Mouse (Mus musculus) stomach, postnatal 0 days (tissue): ENCODE data around the gene Ints13. TPM values are rescaled to one million over a fixed set of nuclear protein-coding genes. Genes with fewer than 3 reads are reported as not detected.
A peak's percentile ranks its signal among the peaks of the same experiment; 100 is the strongest.

ENCODE experiments used
- ATAC-seq: fragments of 200-750 bp; cut with Nextera tagmentation; 2 replicates; pipeline ENCODE4 v1.8.0; 2017; ENCODE audit not compliant: low FRiP score, low TSS enrichment
- DNase-seq: peaks from one replicate; pipeline ENCODE4 v3.0.0-alpha.2; 2016; ENCODE audit warnings: low spot score
- H3K27ac ChIP-seq: fragments of 300-500 bp; sonication (generic); replicated peaks from 2 replicates; pipeline ENCODE4 v1.5.1; 2014; ENCODE audit warnings: mild to moderate bottlenecking, control low read depth
- H3K27me3 ChIP-seq: fragments of 300-500 bp; sonication (generic); 2 replicates; pipeline ENCODE4 v1.6.1; 2014; ENCODE audit warnings: low read length; ENCODE audit not compliant: control insufficient read depth, insufficient read depth
- H3K36me3 ChIP-seq: fragments of 300-500 bp; sonication (generic); 2 replicates; pipeline ENCODE4 v1.6.1; 2014; ENCODE audit warnings: low read length, mixed read lengths; ENCODE audit not compliant: control insufficient read depth, insufficient read depth
- H3K4me1 ChIP-seq: fragments of 300-500 bp; sonication (generic); replicated peaks from 2 replicates; pipeline ENCODE4 v1.6.1; 2014; ENCODE audit warnings: antibody characterized with exemption; ENCODE audit not compliant: control insufficient read depth, insufficient read depth
- H3K4me2 ChIP-seq: fragments of 300-500 bp; sonication (generic); replicated peaks from 2 replicates; pipeline ENCODE4 v1.6.1; 2014; ENCODE audit warnings: low read depth, mild to moderate bottlenecking, control low read depth, moderate library complexity
- H3K4me3 ChIP-seq: fragments of 300-500 bp; sonication (generic); 2 replicates; pipeline ENCODE4 v1.5.1; 2014; ENCODE audit warnings: low read depth, low read length, control low read depth
- H3K9ac ChIP-seq: fragments of 300-500 bp; sonication (generic); 2 replicates; pipeline ENCODE4 v1.6.1; 2014; ENCODE audit warnings: mild to moderate bottlenecking, low read length, control low read depth, mixed read lengths
- H3K9me3 ChIP-seq: fragments of 300-500 bp; sonication (generic); 2 replicates; pipeline ENCODE4 v1.6.1; 2016; ENCODE audit warnings: low read length; ENCODE audit not compliant: control insufficient read depth
- CTCF ChIP-seq: IDR thresholded peaks from 2 replicates; pipeline ENCODE4 v1.5.1; 2016; ENCODE audit warnings: antibody characterized with exemption, low read depth, mild to moderate bottlenecking, moderate library complexity
- EP300 ChIP-seq: optimal IDR thresholded peaks from 2 replicates; pipeline ENCODE3; 2016; ENCODE audit warnings: antibody characterized with exemption
- WGBS: fragments of 180-500 bp; shearing (Covaris S2); extraction: QIAGEN DNeasy Blood & Tissue Kit; methylation state at CpG from one replicate; pipeline ENCODE4 v1.1.7; 2014; 5-methylcytosine and 5-hydroxymethylcytosine counted together
- polyA plus RNA-seq: library from polyadenylated mRNA; unstranded; fragments of >200 nt; fragmentation: Nextera tagmentation; extraction: Ambion mirVana; gene quantifications from 2 replicates; pipeline ENCODE4 v1.2.1, GENCODE M21; 2015

The Ints13 gene
- 25.2 and 25.8 TPM in 2 replicates for polyA plus RNA-seq

DNA sequence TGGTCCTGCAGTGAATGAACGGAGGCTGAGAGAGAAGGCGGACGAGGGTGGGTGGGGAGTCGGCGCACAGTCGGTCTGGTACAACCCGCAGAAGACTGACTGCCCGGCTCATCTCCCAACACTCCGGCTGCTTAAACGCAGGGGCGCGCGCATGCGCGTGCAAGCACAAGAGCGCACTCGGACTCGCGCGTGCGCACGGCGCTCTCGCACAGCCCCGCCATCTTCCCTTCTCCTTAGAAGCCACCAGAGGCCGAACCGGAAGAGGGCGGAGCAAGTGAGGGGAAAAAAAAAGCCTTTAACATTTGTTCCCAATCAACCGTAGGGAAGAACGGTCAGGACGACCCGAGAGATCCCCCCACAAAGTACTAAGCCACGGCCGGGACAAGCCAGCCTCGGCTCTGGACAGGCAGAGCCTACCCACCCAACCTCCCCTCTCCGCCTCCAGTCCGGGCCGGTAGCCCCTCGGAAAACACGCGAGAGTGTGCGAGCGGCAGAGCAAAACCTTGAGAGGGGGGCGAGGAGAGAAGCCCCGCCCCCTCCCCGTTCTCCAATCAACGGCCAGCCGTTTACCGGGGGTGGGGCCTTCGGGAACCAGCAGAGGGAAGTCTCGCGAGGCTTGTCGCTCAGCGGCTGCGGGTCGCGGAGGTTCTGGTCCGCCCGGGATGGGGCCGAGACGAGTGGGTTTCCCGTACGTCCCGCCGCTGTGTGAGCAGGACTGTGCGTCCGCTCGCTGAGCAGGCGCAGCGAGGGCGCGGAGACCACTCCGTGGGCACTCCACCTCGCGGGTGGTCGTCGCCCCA is at the start of gene Ints13:
TSS of gene Ints13 (minus strand) at position 526 of the 800 bp plus-strand sequence.
- Histone ChIP-seq H3K4me1 (no peaks in the 10 kb centered on the region), H3K27ac (peak within 1 kb of the TSS; percentile 99), H3K9me3 (no peaks in the 10 kb centered on the region), H3K36me3 (no peaks in the 10 kb centered on the region), H3K4me3 (peak within 1 kb of the TSS; percentile 94), H3K4me2 (peak within 1 kb of the TSS; percentile 86), H3K9ac (peak within 1 kb of the TSS; percentile 97), H3K27me3 (no peaks in the 10 kb centered on the region)
- DNase-seq: peak; percentile 98
- WGBS: under 1% methylated on average over 75 of the region's 77 CpGs
- ATAC-seq: peak; percentile 97
- TF ChIP-seq EP300: peak; percentile 97
- peak; percentile 25 for TF ChIP-seq CTCF

DNA sequence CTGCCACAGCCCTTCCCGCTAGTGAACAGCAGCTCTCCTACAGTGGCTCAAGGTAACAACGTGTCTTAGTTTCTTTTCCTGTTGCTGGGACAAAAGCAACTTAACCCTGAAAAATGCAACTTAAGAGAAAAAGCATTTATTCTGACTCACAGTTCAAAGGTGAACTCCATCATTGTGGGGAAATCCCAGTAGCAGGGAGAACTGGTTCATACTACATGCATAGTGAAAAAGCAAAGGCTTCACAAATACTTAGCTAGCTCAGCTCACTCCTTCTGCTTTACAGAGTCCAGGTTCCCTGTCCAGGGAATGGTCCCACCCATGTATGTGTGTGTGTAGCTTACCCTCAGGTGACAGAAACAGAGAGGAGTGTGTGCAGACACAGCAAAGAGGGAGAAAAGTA is 39.0 kb upstream of the Ints13 start:
- no peak overlapping the region for H3K4me3 ChIP-seq
- ATAC-seq (no peak), DNase-seq (no peak)
- no peak for TF ChIP-seq EP300
- TF ChIP-seq CTCF: no peak
- H3K36me3 ChIP-seq: peaks cover 6% of the 10 kb centered on the region; the same call in 1 of the 2 replicates
- H3K9ac ChIP-seq: no peak overlapping the region
- H3K27ac ChIP-seq: no peak overlapping the region
- H3K4me1 ChIP-seq: no peaks in the 10 kb centered on the region
- 68% methylated on average over 2 of the region's 2 CpGs for WGBS
- H3K27me3 ChIP-seq: no peaks in the 10 kb centered on the region
- H3K9me3 ChIP-seq: no peaks in the 10 kb centered on the region
- H3K4me2 ChIP-seq: no peak overlapping the region

GRCm38 (mm10) chr6:146615891-146616290 is 38.3 kb upstream of the Ints13 start:
- no peak overlapping the region for H3K4me2 ChIP-seq
- H3K4me1 ChIP-seq: no peaks in the 10 kb centered on the region
- no peak for ATAC-seq
- no peak overlapping the region for H3K27ac ChIP-seq
- TF ChIP-seq CTCF: no peak
- no peak for TF ChIP-seq EP300
- peaks cover 6% of the 10 kb centered on the region; the same call in 1 of the 2 replicates for H3K36me3 ChIP-seq
- DNase-seq: no peak
- H3K9ac ChIP-seq: no peak overlapping the region
- no peaks in the 10 kb centered on the region for H3K27me3 ChIP-seq
- no peaks in the 10 kb centered on the region for H3K9me3 ChIP-seq
- H3K4me3 ChIP-seq: no peak overlapping the region
- 89% methylated on average over 8 of the region's 8 CpGs for WGBS

GRCm38 (mm10) chr6:146614541-146614940 is 36.9 kb upstream of the Ints13 start:
- DNase-seq (no peak), ATAC-seq (no peak)
- no peak overlapping the region for H3K9ac ChIP-seq
- WGBS: 81% methylated on average over 5 of the region's 5 CpGs
- TF ChIP-seq EP300 (no peak), CTCF (no peak)
- H3K27me3 ChIP-seq: no peaks in the 10 kb centered on the region
- no peak overlapping the region for H3K27ac ChIP-seq
- H3K4me2 ChIP-seq: no peak overlapping the region
- H3K4me1 ChIP-seq: no peaks in the 10 kb centered on the region
- peaks cover 10% of the 10 kb centered on the region; the same call in 1 of the 2 replicates for H3K36me3 ChIP-seq
- H3K4me3 ChIP-seq: no peak overlapping the region
- H3K9me3 ChIP-seq: no peaks in the 10 kb centered on the region

- H3K4me3 ChIP-seq: no peak overlapping the region
- WGBS: 89% methylated on average over 5 of the region's 5 CpGs
Observed at GRCm38 (mm10) chr6:146613907-146614306, 36.3 kb upstream of the Ints13 start.

DNA sequence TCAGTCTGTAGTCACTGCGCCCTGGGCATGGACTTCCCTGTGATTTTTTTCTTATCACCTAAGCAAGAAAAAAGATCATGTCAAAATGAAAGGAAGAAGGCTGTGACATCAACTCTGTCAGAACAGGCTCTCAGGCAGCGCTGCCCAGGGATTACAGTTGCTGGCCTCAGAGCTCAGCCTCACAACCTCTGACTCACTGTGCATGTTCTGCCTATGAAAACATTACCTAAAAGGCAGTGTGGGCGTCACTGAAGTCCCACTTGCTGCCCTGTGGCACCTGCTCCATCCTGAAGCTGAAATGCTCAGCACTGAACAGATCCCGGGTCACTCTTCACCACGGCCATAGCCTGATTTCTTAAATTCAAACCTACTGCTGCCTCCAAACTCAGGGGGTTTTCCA is 35.1 kb upstream of the Ints13 start:
- no peak for TF ChIP-seq CTCF
- no peak for TF ChIP-seq EP300
- no peak for DNase-seq
- Histone ChIP-seq H3K27me3 (no peaks in the 10 kb centered on the region), H3K27ac (no peak overlapping the region), H3K9me3 (no peaks in the 10 kb centered on the region), H3K4me1 (no peaks in the 10 kb centered on the region), H3K4me2 (no peak overlapping the region), H3K9ac (no peak overlapping the region), H3K4me3 (no peak overlapping the region), H3K36me3 (peaks cover 4% of the 10 kb centered on the region; the same call in 1 of the 2 replicates)
- 93% methylated on average over 5 of the region's 5 CpGs for WGBS
- ATAC-seq: no peak

More at GRCm38 (mm10) chr6:146613907-146614306, 36.3 kb upstream of the Ints13 start:
- TF ChIP-seq EP300 (no peak), CTCF (peak; percentile 19)
- Histone ChIP-seq H3K4me1 (no peaks in the 10 kb centered on the region), H3K9me3 (no peaks in the 10 kb centered on the region), H3K9ac (no peak overlapping the region), H3K36me3 (peaks cover 10% of the 10 kb centered on the region; the same call in 1 of the 2 replicates), H3K27me3 (no peaks in the 10 kb centered on the region), H3K4me2 (no peak overlapping the region), H3K27ac (no peak overlapping the region)
- DNase-seq: no peak
- no peak for ATAC-seq
